Mouse (Mus musculus) 3134 (cell line): Measurements from ENCODE around the gene Ttf2.
A peak's percentile ranks its signal among the peaks of the same experiment; 100 is the strongest.

Experiments
- DNase-seq: peaks from one replicate; pipeline ENCODE4 v3.0.0-alpha.2; 2011; ENCODE audit warnings: low spot score; ENCODE audit not compliant: insufficient read length; ENCODE audit errors: extremely low read depth

Ttf2 gene

GRCm38 (mm10) chr3:100979290-100979689, 9.8 kb upstream of the Ttf2 start:
- no peak for DNase-seq

GRCm38 (mm10) chr3:100973906-100974305, 4.4 kb upstream of the Ttf2 start:
- DNase-seq, result no peak

GRCm38 (mm10) chr3:100963849-100964542, 5.5 kb downstream of the Ttf2 start:
- DNase-seq, result no peak

GRCm38 (mm10) chr3:100961501-100961900, 8.0 kb downstream of the Ttf2 start:
- DNase-seq, result no peak

GRCm38 (mm10) chr3:100961007-100961406, 8.5 kb downstream of the Ttf2 start:
- DNase-seq, result no peak

- no peak for DNase-seq
Observed at GRCm38 (mm10) chr3:100954616-100955015, 14.8 kb downstream of the Ttf2 start.

GRCm38 (mm10) chr3:100951531-100951930, 17.9 kb downstream of the Ttf2 start:
- DNase-seq, result no peak

GRCm38 (mm10) chr3:100947286-100947685, 22.2 kb downstream of the Ttf2 start:
- no peak for DNase-seq

GRCm38 (mm10) chr3:100940496-100941037, 28.9 kb downstream of the Ttf2 start:
- DNase-seq, result no peak

- no peak for DNase-seq
Observed at GRCm38 (mm10) chr3:100938211-100938610, 31.3 kb downstream of the Ttf2 start.

GRCm38 (mm10) chr3:100936201-100936600, 33.3 kb downstream of the Ttf2 start:
- DNase-seq, result no peak

GRCm38 (mm10) chr3:100935521-100935920, 33.9 kb downstream of the Ttf2 start:
- DNase-seq, result no peak

GRCm38 (mm10) chr3:100932077-100932944, 37.2 kb downstream of the Ttf2 start:
- DNase-seq, result no peak

GRCm38 (mm10) chr3:100931332-100932076, 38.0 kb downstream of the Ttf2 start:
- no peak for DNase-seq

- no peak for DNase-seq
Observed at GRCm38 (mm10) chr3:100925176-100925575, 44.3 kb downstream of the Ttf2 start.

GRCm38 (mm10) chr3:100924065-100924732, 45.3 kb downstream of the Ttf2 start:
- DNase-seq, result no peak

GRCm38 (mm10) chr3:100922506-100923375, 46.7 kb downstream of the Ttf2 start:
- DNase-seq, result no peak

GRCm38 (mm10) chr3:100921825-100922505, 47.5 kb downstream of the Ttf2 start, which contains the start of gene Trim45:
Gene Trim45, plus strand, starts transcription at chr3:100922202.
- peak; percentile 99 for DNase-seq
